Mouse (Mus musculus): ENCODE measurements around the gene Tenm2.

GRCm38 (mm10) chr11:36327243-36327642, 908.5 kb downstream of the Tenm2 start:
- TF ChIP-seq EP300 (IDR thresholded peaks at IDR 0.05) = no peak
- no peak for TF ChIP-seq CTCF (IDR thresholded peaks at IDR 0.05)

Measured in lung, postnatal 0 days (tissue).